Mouse (Mus musculus) G1E-ER4 (cell line): ENCODE data around the gene Phb2. TPM values are rescaled to one million over a fixed set of nuclear protein-coding genes. Genes with fewer than 3 reads are reported as not detected.

Experiments used
- GATA1 ChIP-seq: IDR thresholded peaks from one replicate; pipeline ENCODE4 v1.8.0; 2012; ENCODE audit warnings: low read length, inconsistent platforms
- polyA plus RNA-seq: library from polyadenylated mRNA; stranded (reverse); fragments of >175 nt; gene quantifications from 2 replicates; pipeline ENCODE4 v1.2.3, GENCODE M21; 2012

The Phb2 gene
- polyA plus RNA-seq, 1 experiment = 491 TPM

GRCm38 (mm10) chr6:124685606-124686386 lies 26.3 kb upstream of the Phb2 start:
- TF ChIP-seq GATA1 = peak; percentile 83

GRCm38 (mm10) chr6:124688151-124688758 lies 23.9 kb upstream of the Phb2 start:
- no peak for TF ChIP-seq GATA1

GRCm38 (mm10) chr6:124689011-124689410 lies 23.1 kb upstream of the Phb2 start:
- no peak for TF ChIP-seq GATA1

- no peak for TF ChIP-seq GATA1
These were observed 21.6 kb upstream of the Phb2 start for GRCm38 (mm10) chr6:124690517-124690916.

- no peak for TF ChIP-seq GATA1
These were observed 18.7 kb upstream of the Phb2 start for GRCm38 (mm10) chr6:124693243-124693981.

GRCm38 (mm10) chr6:124694166-124694955 lies 17.8 kb upstream of the Phb2 start:
- no peak for TF ChIP-seq GATA1

- TF ChIP-seq GATA1 = no peak
These were observed 15.5 kb upstream of the Phb2 start for GRCm38 (mm10) chr6:124696441-124697150.

GRCm38 (mm10) chr6:124698751-124699150 lies 13.4 kb upstream of the Phb2 start:
- no peak for TF ChIP-seq GATA1

GRCm38 (mm10) chr6:124699366-124699765 lies 12.8 kb upstream of the Phb2 start:
- no peak for TF ChIP-seq GATA1

GRCm38 (mm10) chr6:124699962-124700610 lies 12.1 kb upstream of the Phb2 start:
- no peak for TF ChIP-seq GATA1

- no peak for TF ChIP-seq GATA1
These were observed 10.8 kb upstream of the Phb2 start for GRCm38 (mm10) chr6:124701338-124701737.

- no peak for TF ChIP-seq GATA1
These were observed 9.9 kb upstream of the Phb2 start for GRCm38 (mm10) chr6:124702102-124702783.

- TF ChIP-seq GATA1 = no peak
These were observed 9.4 kb upstream of the Phb2 start for GRCm38 (mm10) chr6:124702784-124703103.

- no peak for TF ChIP-seq GATA1
These were observed 8.3 kb upstream of the Phb2 start for GRCm38 (mm10) chr6:124703789-124704188.
